Mouse (Mus musculus): ENCODE measurements around the gene Obsl1. TPM values are rescaled to one million over a fixed set of nuclear protein-coding genes. Genes with fewer than 3 reads are reported as not detected.

Obsl1 gene
- polyA plus RNA-seq, 1 experiment, result 23.1 TPM

DNA sequence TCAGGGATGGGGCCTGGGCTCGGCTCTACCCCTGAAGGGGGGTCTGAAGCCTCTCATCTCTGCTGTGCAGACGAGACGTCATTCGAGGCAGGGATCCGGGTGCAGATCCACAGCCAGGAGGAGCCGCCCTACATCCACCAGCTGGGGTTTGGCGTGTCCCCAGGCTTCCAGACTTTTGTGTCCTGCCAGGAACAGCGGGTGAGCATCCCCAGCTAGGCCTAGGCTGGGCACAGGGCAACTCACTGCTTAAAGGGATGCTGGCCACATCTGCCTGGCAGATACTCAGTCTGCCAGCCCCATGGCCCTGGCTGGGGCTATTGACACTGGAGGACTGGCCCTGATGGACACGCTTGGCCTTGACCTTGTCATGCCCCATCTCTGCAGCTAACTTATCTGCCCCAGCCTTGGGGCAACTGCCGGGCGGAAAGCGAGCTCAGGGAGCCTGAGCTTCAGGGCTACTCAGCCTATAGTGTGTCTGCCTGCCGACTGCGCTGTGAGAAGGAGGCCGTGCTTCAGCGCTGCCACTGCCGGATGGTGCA is 36.9 kb downstream of the Obsl1 start:
- WGBS, result 83% methylated on average over 17 of the region's 17 CpGs
- no peaks in the 10 kb centered on the region for H3K4me1 ChIP-seq (replicated peaks; ENCODE audit: control insufficient read depth, insufficient read depth, low read length)
- no peak overlapping the region for H3K27ac ChIP-seq (ENCODE audit: control insufficient read depth, insufficient read depth, low read length)
- no peaks in the 10 kb centered on the region for H3K36me3 ChIP-seq (ENCODE audit: control insufficient read depth, insufficient read depth, low read length)
- no peak for TF ChIP-seq CTCF (IDR thresholded peaks at IDR 0.05; ENCODE audit: borderline replicate concordance, control insufficient read depth, extremely low read depth, insufficient read depth, low read length, poor library complexity)
- TF ChIP-seq POLR2A (IDR thresholded peaks at IDR 0.05; ENCODE audit: control insufficient read depth, extremely low read depth, insufficient read depth, low read length, poor library complexity), result no peak
- no peaks in the 10 kb centered on the region for H3K27me3 ChIP-seq (ENCODE audit: control insufficient read depth, insufficient read depth, low read length)
- DNase-seq, result no peak
- no peak overlapping the region for H3K4me3 ChIP-seq (ENCODE audit: control insufficient read depth, insufficient read depth, low read length)

DNA sequence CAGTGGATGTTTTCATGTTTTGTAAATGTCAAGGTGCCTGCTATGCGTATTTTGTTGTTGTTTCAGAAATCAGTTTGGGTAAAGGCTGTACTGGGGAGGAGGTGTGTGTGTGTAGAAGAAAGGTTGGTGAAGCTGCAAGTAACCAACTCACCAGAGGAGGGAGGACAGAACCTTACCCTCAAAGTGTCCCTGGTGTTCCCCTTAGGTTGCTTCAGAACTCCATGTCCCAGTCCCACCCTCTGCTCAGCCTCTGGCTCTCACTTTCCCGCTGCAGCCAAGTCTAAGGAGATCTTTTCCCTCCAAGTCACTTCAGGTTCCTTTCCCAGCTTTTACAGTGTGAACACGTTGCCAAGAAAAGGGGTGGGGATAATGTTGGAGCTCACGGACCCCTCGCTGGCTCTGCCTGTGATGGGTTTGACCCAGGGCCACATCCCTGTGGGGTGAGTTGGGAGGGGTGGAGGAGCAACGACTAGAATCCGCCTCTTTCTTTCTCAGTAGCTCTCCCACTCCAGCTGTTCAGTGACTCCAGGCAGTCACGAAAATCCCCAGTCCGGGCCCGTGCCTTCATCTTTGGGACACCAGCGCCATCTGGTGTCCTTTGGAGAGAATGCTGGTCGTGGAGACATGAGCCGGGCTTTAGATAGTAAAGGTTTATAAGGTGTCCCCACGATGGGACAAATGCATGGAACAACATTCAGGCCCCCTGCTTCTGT is 38.9 kb downstream of the Obsl1 start:
- no peaks in the 10 kb centered on the region for H3K27me3 ChIP-seq (ENCODE audit: control insufficient read depth, insufficient read depth, low read length)

DNA sequence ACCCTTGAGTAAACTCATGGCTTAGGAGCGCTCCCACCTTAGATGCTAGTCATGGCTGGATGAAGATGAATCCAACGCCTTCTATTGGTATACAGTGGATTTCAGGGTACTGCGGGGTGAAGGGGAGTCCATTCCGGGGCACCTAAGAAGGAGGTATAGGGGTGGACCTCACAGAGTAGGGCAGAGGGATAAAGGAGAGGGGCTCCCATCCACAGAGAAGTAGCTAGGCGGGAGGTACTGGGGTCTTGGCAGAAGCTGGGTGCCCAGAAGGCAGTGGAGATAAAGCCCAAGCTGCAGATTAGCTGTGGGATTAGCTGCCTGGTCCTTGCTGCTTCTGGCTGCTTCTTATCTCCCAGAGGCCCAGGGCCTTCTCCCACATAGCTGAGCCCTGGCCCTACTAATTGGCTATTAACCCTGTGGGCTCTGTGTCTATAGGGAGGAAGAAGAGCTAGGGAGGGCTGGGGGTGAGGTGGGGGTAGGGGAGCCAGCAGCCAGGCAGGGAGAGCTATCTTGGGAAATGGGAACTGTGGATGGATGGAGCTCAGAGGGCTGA is 42.5 kb downstream of the Obsl1 start:
- TF ChIP-seq POLR2A (IDR thresholded peaks at IDR 0.05; ENCODE audit: control insufficient read depth, extremely low read depth, insufficient read depth, low read length, poor library complexity), result no peak
- TF ChIP-seq CTCF (IDR thresholded peaks at IDR 0.05; ENCODE audit: borderline replicate concordance, control insufficient read depth, extremely low read depth, insufficient read depth, low read length, poor library complexity), result no peak
- DNase-seq, result no peak
- Histone ChIP-seq H3K4me3 (ENCODE audit: control insufficient read depth, insufficient read depth, low read length) (no peak overlapping the region), H3K27me3 (ENCODE audit: control insufficient read depth, insufficient read depth, low read length) (no peaks in the 10 kb centered on the region; the same call in 1 of the 2 replicates), H3K4me1 (replicated peaks; ENCODE audit: control insufficient read depth, insufficient read depth, low read length) (no peaks in the 10 kb centered on the region), H3K27ac (ENCODE audit: control insufficient read depth, insufficient read depth, low read length) (no peak overlapping the region), H3K36me3 (ENCODE audit: control insufficient read depth, insufficient read depth, low read length) (no peaks in the 10 kb centered on the region)
- WGBS, result 93% methylated on average over 5 of the region's 5 CpGs

More for the DNA sequence above, 38.9 kb downstream of the Obsl1 start:
- Histone ChIP-seq H3K4me1 (replicated peaks; ENCODE audit: control insufficient read depth, insufficient read depth, low read length) (no peaks in the 10 kb centered on the region), H3K4me3 (ENCODE audit: control insufficient read depth, insufficient read depth, low read length) (no peak overlapping the region), H3K27ac (ENCODE audit: control insufficient read depth, insufficient read depth, low read length) (no peak overlapping the region), H3K36me3 (ENCODE audit: control insufficient read depth, insufficient read depth, low read length) (no peaks in the 10 kb centered on the region)
- TF ChIP-seq POLR2A (IDR thresholded peaks at IDR 0.05; ENCODE audit: control insufficient read depth, extremely low read depth, insufficient read depth, low read length, poor library complexity), result no peak
- TF ChIP-seq CTCF (IDR thresholded peaks at IDR 0.05; ENCODE audit: borderline replicate concordance, control insufficient read depth, extremely low read depth, insufficient read depth, low read length, poor library complexity), result peak; percentile 87
- DNase-seq, result peak; percentile 57
- WGBS, result 13% methylated on average over 14 of the region's 14 CpGs

DNA sequence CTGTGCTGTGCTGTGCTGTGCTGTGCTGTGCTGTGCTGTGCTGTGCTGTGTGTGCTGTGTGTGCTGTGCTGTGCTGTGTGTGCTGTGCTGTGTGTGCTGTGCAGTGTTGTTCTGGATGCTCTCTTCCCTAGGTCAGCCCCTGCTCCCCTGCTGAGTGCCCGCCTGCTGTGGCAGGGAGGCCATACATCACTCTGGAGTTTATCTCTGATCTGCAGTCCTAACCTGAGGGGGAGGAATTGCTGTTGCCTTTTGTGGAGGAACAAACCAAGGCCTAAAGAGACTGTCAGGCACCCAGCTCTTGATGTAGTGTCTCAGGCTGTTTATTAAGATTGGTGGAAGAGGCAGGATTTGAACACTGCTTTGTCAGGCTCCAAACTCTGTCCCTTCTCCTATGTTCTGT is 43.6 kb downstream of the Obsl1 start:
- no peak for TF ChIP-seq POLR2A (IDR thresholded peaks at IDR 0.05; ENCODE audit: control insufficient read depth, extremely low read depth, insufficient read depth, low read length, poor library complexity)
- no peak for DNase-seq
- Histone ChIP-seq H3K4me1 (replicated peaks; ENCODE audit: control insufficient read depth, insufficient read depth, low read length) (no peaks in the 10 kb centered on the region), H3K4me3 (ENCODE audit: control insufficient read depth, insufficient read depth, low read length) (no peak overlapping the region), H3K27me3 (ENCODE audit: control insufficient read depth, insufficient read depth, low read length) (peaks cover 5% of the 10 kb centered on the region; the same call in 1 of the 2 replicates), H3K36me3 (ENCODE audit: control insufficient read depth, insufficient read depth, low read length) (no peaks in the 10 kb centered on the region), H3K27ac (ENCODE audit: control insufficient read depth, insufficient read depth, low read length) (no peak overlapping the region)
- WGBS, result 57% methylated on average over 1 of the region's 1 CpGs

DNA sequence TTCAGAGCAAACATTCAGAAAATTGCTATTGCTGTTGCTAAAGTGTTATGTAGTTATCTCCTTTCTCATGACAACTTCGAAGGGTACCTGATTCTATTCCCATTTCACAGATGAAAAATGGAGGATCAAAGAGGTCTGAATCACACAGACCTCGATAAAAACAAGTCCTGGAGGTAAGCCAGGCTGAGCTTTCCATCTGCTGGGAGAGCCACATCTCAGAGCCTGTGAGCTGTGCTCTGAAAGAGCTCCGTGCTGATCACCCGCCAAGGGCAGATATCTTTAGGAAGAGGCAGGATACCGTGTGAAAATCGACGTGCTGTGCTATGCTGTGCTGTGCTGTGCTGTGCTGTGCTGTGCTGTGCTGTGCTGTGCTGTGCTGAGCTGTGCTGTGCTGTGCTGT is 46.0 kb downstream of the Obsl1 start:
- 81% methylated on average over 7 of the region's 7 CpGs for WGBS
- no peak for DNase-seq
- Histone ChIP-seq H3K4me1 (replicated peaks; ENCODE audit: control insufficient read depth, insufficient read depth, low read length) (no peaks in the 10 kb centered on the region), H3K4me3 (ENCODE audit: control insufficient read depth, insufficient read depth, low read length) (no peak overlapping the region), H3K36me3 (ENCODE audit: control insufficient read depth, insufficient read depth, low read length) (no peaks in the 10 kb centered on the region), H3K27me3 (ENCODE audit: control insufficient read depth, insufficient read depth, low read length) (peaks cover 7% of the 10 kb centered on the region; the same call in 1 of the 2 replicates), H3K27ac (ENCODE audit: control insufficient read depth, insufficient read depth, low read length) (no peak overlapping the region)
- no peak for TF ChIP-seq CTCF (IDR thresholded peaks at IDR 0.05; ENCODE audit: borderline replicate concordance, control insufficient read depth, extremely low read depth, insufficient read depth, low read length, poor library complexity)
- no peak for TF ChIP-seq POLR2A (IDR thresholded peaks at IDR 0.05; ENCODE audit: control insufficient read depth, extremely low read depth, insufficient read depth, low read length, poor library complexity)

DNA sequence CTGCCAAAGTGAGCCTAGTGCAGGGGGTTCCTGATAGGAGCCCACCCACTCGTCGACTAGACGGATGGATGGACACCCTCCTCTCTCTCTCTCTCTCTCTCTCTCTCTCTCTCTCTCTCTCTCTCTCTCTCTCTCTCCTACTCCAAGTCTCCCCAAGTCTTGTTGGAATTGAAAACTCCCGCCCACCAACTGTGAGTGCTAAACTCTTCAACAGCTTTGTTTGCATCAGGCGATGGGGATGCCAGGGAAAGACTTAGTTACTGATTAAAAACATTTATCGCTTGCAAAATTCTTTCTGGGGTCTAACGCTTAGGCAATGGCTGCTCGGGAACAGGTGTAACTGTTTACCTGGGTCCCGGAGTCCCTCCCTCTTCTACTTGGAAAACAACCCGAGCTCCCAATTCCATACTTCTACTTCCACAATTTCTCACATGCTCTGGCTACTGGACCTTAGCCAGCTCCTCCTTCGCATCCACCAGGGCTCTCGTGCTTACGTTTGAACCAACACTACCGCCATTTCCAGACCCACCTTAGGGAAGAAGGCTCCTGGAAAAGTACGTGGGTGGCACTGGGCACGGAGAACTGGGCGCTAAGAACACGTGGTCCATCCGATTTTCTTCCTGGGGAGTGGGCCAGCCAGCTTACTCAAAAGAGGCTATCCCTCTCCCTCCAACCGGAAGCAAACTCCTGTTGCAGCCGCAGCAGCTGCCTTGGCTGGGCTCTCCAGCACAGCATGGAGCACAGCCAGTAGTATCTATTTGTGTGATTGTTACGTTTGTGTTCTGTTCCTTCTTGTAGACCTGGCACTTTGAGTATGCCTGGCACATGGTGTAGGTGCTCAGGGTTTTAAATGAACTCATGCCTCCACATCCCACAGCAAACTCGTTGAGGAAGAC is 47.2 kb downstream of the Obsl1 start:
- TF ChIP-seq POLR2A (IDR thresholded peaks at IDR 0.05; ENCODE audit: control insufficient read depth, extremely low read depth, insufficient read depth, low read length, poor library complexity), result no peak
- TF ChIP-seq CTCF (IDR thresholded peaks at IDR 0.05; ENCODE audit: borderline replicate concordance, control insufficient read depth, extremely low read depth, insufficient read depth, low read length, poor library complexity), result no peak

More for the DNA sequence above, 47.2 kb downstream of the Obsl1 start:
- 30% methylated on average over 23 of the region's 23 CpGs for WGBS
- no peaks in the 10 kb centered on the region for H3K36me3 ChIP-seq (ENCODE audit: control insufficient read depth, insufficient read depth, low read length)
- no peak overlapping the region for H3K4me3 ChIP-seq (ENCODE audit: control insufficient read depth, insufficient read depth, low read length)
- peaks cover 7% of the 10 kb centered on the region; the same call in 1 of the 2 replicates for H3K27me3 ChIP-seq (ENCODE audit: control insufficient read depth, insufficient read depth, low read length)
- H3K4me1 ChIP-seq (replicated peaks; ENCODE audit: control insufficient read depth, insufficient read depth, low read length), result no peaks in the 10 kb centered on the region
- H3K27ac ChIP-seq (ENCODE audit: control insufficient read depth, insufficient read depth, low read length), result no peak overlapping the region
- DNase-seq, result no peak

All from thymus, adult 2 months (tissue).